Mouse (Mus musculus) large intestine, adult 2 months (tissue): Measurements from ENCODE around the gene Pick1. TPM values are rescaled to one million over a fixed set of nuclear protein-coding genes. Genes with fewer than 3 reads are reported as not detected.
A peak's percentile ranks its signal among the peaks of the same experiment; 100 is the strongest.

Source experiments
- DNase-seq: peaks from one replicate; pipeline ENCODE4 v3.0.0-alpha.2; 2012; ENCODE audit warnings: low read depth, low spot score
- WGBS: fragments of 180-500 bp; shearing (Covaris S2); methylation state at CpG from one replicate; pipeline ENCODE4 v1.1.7; 2018; 5-methylcytosine and 5-hydroxymethylcytosine counted together
- polyA plus RNA-seq: library from polyadenylated mRNA; depleted of rRNA; stranded (reverse); fragments of >200 nt; gene quantifications from 2 replicates; pipeline ENCODE4 v1.2.3, GENCODE M21; 2012

Gene Pick1
- polyA plus RNA-seq, 1 experiment = 36.1 TPM

GRCm38 (mm10) chr15:79262786-79263309 is 33.9 kb downstream of the Pick1 start:
- 91% methylated on average over 3 of the region's 3 CpGs for WGBS
- DNase-seq = no peak

DNA sequence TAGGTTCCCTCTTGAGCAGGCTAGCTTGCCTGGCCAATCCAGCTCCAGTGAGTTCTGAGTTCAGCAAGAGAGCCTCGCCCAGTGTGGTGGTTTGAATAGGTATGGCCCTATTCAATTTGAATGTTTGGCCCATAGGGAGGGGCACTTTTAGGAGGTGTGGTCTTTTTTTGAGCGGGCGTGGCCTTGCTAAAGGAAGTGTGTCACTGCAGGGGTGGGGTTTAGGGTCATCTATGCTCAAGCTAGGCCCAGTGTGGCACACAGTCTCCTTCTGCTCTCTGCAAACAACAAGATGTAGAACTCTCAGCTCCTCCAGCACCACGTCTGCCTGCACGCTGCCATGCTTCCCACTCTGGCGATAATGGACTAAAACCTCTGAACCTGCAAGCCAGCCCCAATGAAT is 34.8 kb downstream of the Pick1 start:
- WGBS = 90% methylated on average over 6 of the region's 6 CpGs
- no peak for DNase-seq

GRCm38 (mm10) chr15:79265384-79265783 is 36.4 kb downstream of the Pick1 start:
- WGBS = 75% methylated on average over 4 of the region's 4 CpGs
- no peak for DNase-seq

- DNase-seq = no peak
- 28% methylated on average over 1 of the region's 1 CpGs for WGBS
Observed at GRCm38 (mm10) chr15:79268521-79268920, 39.5 kb downstream of the Pick1 start.

- 26% methylated on average over 33 of the region's 33 CpGs for WGBS
- no peak for DNase-seq
Observed at GRCm38 (mm10) chr15:79270317-79271123, 41.5 kb downstream of the Pick1 start.

DNA sequence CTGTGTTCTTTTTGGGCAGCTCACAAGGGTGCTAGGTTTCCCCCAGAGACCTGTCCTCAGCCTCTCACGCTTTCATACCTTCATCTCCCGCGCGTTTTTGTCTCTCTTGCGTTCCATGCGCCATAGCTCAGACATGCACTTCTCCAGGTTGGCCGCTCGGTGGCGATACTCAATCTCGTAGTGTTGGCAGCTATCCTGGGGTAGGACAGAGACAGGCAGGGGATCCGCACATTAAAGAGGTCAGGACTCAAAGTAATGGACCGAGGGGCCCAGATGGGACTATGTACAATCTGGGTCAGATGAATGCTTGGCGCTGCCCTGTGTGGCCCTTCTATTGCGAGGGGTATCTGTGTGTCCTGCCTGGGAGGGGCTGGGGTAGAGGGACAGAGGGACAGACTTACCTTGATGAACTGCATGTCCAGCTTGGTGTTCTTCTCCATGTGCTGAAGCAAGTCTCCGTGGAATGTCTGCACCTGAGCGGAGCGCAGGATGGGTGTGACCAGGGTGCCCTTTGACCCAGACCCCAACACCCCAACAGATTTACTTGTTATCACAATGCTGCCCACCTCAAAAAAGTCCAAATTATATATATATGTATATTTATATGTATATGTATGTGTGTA is 42.3 kb downstream of the Pick1 start:
- 44% methylated on average over 17 of the region's 17 CpGs for WGBS
- no peak for DNase-seq

GRCm38 (mm10) chr15:79273020-79273419 is 44.0 kb downstream of the Pick1 start:
- WGBS = 68% methylated on average over 10 of the region's 10 CpGs
- DNase-seq = no peak

DNA sequence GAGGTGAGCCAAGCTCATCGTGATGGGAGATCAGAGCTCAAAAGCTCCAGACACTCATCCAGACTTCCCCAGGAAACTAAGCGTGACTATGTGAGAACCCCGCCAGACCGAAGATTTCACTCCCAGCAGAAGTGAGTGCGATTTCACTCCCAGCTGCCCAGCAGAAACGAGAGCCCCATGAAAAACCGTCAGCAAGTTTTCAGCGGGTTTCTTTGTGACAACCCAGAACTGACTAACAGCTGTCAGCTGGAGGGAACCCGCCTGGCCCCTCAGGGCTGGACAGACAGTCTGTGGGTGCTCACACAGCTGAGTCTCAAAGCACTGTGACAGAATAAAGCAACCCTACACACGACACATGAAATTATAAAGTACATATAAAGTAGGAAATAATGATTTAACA is 48.8 kb downstream of the Pick1 start:
- no peak for DNase-seq
- 70% methylated on average over 10 of the region's 10 CpGs for WGBS

GRCm38 (mm10) chr15:79280209-79280608 is 51.2 kb downstream of the Pick1 start:
- 48% methylated on average over 6 of the region's 6 CpGs for WGBS
- DNase-seq = no peak

DNA sequence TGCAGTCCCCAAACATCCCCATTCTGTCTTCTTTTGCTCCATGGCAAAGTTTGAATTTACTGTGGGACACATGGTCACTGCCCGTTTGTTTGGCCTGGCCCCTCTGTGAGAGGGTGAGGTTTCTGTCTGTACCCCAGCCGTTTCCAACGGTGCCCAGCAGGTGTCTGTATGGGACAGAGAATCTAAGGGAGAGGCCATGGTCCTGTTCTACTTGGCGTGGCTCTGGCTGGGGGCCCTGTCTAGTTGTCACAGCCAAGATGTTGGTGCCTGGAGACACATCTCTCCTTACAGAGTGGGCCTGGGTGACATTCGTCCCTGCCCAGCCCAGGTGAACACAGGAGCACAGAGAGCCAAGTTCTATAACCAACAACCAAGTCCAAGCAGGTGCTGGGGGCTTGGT is 51.9 kb downstream of the Pick1 start:
- DNase-seq = no peak
- 25% methylated on average over 5 of the region's 5 CpGs for WGBS

DNA sequence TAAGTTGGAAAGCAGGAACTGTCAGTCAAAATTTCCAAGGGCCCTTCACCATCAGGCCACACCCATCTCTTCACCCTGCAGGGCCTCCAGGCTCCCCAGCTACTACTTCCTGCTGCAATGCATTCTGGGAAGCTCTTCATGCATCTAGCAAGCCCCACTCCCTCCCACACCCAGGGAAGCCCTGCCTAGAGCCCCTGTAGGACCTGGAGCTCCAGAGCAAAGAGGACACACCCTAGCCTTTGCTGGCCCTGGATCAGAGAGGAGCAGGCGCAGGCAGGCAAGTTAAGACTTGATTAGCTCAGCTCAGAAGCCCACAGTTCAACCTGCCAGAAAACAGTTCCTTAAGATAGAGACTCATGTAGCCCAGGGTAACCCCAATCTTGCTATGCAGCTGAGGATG is 52.4 kb downstream of the Pick1 start:
- DNase-seq = peak; percentile 74
- WGBS = 41% methylated on average over 1 of the region's 1 CpGs

- 22% methylated on average over 5 of the region's 5 CpGs for WGBS
- peak; percentile 78 for DNase-seq
Observed at GRCm38 (mm10) chr15:79282434-79282833, 53.5 kb downstream of the Pick1 start.

DNA sequence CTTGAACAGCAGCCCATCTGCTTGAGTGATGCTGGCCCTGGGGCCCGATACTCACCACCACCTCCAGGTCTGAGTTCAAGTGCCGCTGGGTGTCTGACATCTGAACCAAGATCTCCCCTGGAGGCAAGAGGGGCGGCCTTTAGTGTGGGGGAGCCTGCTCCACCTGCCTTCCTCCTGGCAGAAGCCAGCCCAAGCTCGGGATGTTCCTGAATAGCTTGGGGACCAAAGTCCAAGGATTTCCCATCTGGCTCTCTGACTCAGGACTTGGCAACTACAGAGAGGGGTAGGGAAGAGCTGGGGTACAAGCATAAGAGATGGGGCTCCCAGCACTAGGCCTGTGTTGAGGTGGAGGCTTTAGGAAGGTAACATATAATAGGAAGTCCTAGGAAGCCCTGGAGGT is 54.4 kb downstream of the Pick1 start:
- WGBS = 28% methylated on average over 4 of the region's 4 CpGs
- DNase-seq = no peak

- DNase-seq = no peak
Observed at GRCm38 (mm10) chr15:79285399-79285798, 56.4 kb downstream of the Pick1 start, which contains the start of gene Baiap2l2. Gene Baiap2l2, minus strand, starts transcription at chr15:79285537.

DNA sequence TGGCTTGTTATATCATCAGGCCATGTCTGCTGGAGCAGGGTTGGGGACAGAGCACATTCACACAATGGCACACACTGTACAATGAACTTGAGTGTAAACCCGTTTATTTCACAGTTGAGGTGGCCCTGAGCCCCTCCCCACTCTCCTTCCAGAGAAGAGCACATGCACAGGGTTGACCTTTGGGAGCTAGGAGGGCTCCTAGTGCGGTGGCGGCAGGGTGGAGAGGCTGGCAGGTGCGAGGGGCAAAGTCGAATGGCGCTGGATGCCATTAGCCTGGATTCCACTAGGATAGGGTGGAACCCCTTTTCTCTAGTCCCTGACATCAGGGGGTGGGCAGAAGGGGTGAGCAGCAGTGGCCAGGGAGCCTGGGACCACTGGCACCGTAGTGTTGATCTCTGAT is 57.2 kb downstream of the Pick1 start:
- 37% methylated on average over 7 of the region's 7 CpGs for WGBS

More at GRCm38 (mm10) chr15:79285399-79285798, 56.4 kb downstream of the Pick1 start, which contains the start of gene Baiap2l2:
- WGBS = 33% methylated on average over 10 of the region's 10 CpGs

GRCm38 (mm10) chr15:79287091-79287490 is 58.1 kb downstream of the Pick1 start:
- 88% methylated on average over 7 of the region's 7 CpGs for WGBS

More for the DNA sequence above, 57.2 kb downstream of the Pick1 start:
- DNase-seq = no peak

GRCm38 (mm10) chr15:79288387-79288786 is 59.4 kb downstream of the Pick1 start:
- no peak for DNase-seq
- 77% methylated on average over 3 of the region's 3 CpGs for WGBS

More at GRCm38 (mm10) chr15:79287091-79287490, 58.1 kb downstream of the Pick1 start:
- DNase-seq = no peak

GRCm38 (mm10) chr15:79289441-79289840 is 60.5 kb downstream of the Pick1 start:
- WGBS = 84% methylated on average over 12 of the region's 12 CpGs
- DNase-seq = no peak

DNA sequence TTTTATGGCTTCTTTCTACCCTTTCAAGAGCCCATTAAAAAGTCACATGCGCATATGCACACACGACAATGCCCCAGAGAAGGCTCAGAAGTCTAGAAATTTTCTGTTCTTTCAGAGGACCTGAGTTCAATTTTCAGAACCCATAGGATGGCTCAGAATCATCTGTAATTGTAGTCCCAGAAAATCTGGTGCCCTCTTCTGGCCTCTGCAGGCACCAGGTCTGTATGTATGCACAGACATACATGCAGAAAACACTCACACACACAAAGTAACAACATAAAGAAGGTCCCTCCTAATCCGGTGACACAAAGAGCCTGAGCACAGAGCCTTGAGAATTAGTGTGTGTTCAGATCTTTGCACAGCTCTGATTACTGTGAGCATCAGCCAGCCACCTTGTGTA is 61.4 kb downstream of the Pick1 start:
- DNase-seq = no peak
- WGBS = 80% methylated on average over 3 of the region's 3 CpGs

- WGBS = 82% methylated on average over 9 of the region's 9 CpGs
- DNase-seq = no peak
Observed at GRCm38 (mm10) chr15:79292779-79293178, 63.8 kb downstream of the Pick1 start.

DNA sequence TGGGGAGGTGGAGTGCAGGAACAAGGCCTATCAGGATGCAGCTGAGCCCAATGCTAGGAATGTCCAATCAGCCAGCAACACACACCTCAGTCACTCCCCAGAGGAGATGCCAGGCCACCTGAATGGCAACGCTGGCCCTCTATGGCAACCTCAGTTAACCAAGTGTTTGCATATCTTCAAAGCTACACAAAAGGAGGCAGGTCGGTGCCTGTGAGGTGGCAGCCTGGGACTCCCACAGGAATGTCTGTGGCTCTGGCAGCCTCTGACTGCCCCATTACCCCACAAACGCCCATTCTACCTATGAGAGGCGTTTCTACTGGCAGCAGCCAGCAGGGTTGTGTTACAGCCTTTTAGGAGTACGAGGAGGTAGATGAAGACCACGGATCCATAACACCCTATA is 69.6 kb downstream of the Pick1 start:
- 91% methylated on average over 6 of the region's 6 CpGs for WGBS

More for the DNA sequence above, 69.6 kb downstream of the Pick1 start:
- no peak for DNase-seq
